Mouse (Mus musculus) erythroblast, embryonic 14.5 days (primary cell): ENCODE data around the gene Dedd2. TPM values are rescaled to one million over a fixed set of nuclear protein-coding genes. Genes with fewer than 3 reads are reported as not detected.

ENCODE experiments used
- H3K27me3 ChIP-seq: 2 replicates; pipeline ENCODE4 v1.6.1; 2012; ENCODE audit warnings: inconsistent platforms; ENCODE audit not compliant: control insufficient read depth
- H3K36me3 ChIP-seq: 2 replicates; pipeline ENCODE4 v1.6.1; 2012; ENCODE audit warnings: mild to moderate bottlenecking, inconsistent platforms; ENCODE audit not compliant: control insufficient read depth
- H3K4me1 ChIP-seq: 2 replicates; pipeline ENCODE4 v1.6.1; 2012; ENCODE audit warnings: inconsistent platforms; ENCODE audit not compliant: control insufficient read depth
- H3K4me3 ChIP-seq: replicated peaks from 2 replicates; pipeline ENCODE3; 2012; ENCODE audit warnings: moderate library complexity, mild to moderate bottlenecking, inconsistent platforms
- H3K9me3 ChIP-seq: 2 replicates; pipeline ENCODE4 v1.6.1; 2012; ENCODE audit warnings: low read length, inconsistent platforms, mixed read lengths; ENCODE audit not compliant: control insufficient read depth
- GATA1 ChIP-seq: IDR thresholded peaks from 2 replicates; pipeline ENCODE4 v1.6.1; 2012; ENCODE audit warnings: low read length, inconsistent platforms, mixed read lengths
- TAL1 ChIP-seq: IDR thresholded peaks from 3 replicates; pipeline ENCODE4 v1.6.1; 2012; ENCODE audit warnings: low read length, inconsistent platforms, mixed read lengths
- polyA plus RNA-seq: library from polyadenylated mRNA; stranded (reverse); fragments of >175 nt; gene quantifications from 2 replicates; pipeline ENCODE4 v1.2.3, GENCODE M21; 2012

Dedd2 gene
- polyA plus RNA-seq, 1 experiment = 50.4 TPM

GRCm38 (mm10) chr7:25263968-25264870 lies 43.8 kb upstream of the Dedd2 start:
- Histone ChIP-seq H3K4me3 (no peak overlapping the region), H3K9me3 (peaks cover 12% of the 10 kb centered on the region), H3K4me1 (peaks cover 33% of the 10 kb centered on the region), H3K27me3 (no peaks in the 10 kb centered on the region), H3K36me3 (no peaks in the 10 kb centered on the region)
- TF ChIP-seq TAL1 (no peak), GATA1 (no peak)

DNA sequence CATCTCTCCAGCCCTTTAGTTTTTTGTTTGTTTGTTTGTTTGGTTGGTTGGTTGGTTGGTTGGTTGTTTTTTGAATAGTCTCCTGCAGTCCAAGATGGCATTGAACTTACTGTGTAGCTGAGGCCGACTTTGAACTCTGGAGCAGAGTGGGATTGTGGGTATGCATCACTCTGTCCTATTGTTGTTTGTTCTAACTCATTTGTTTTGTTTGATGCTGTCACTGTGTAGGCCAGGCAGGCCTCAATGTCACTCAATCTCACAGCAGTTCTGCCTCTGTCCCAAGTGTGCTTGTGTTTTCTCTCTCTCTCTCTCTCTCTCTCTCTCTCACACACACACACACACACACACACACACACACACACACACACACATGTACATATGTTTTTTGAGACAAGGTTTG lies 41.5 kb upstream of the Dedd2 start:
- Histone ChIP-seq H3K36me3 (no peaks in the 10 kb centered on the region), H3K9me3 (peaks cover 15% of the 10 kb centered on the region), H3K27me3 (no peaks in the 10 kb centered on the region; the same call in 1 of the 2 replicates), H3K4me1 (peaks cover 19% of the 10 kb centered on the region), H3K4me3 (no peak overlapping the region)
- TF ChIP-seq GATA1 (no peak), TAL1 (no peak)

DNA sequence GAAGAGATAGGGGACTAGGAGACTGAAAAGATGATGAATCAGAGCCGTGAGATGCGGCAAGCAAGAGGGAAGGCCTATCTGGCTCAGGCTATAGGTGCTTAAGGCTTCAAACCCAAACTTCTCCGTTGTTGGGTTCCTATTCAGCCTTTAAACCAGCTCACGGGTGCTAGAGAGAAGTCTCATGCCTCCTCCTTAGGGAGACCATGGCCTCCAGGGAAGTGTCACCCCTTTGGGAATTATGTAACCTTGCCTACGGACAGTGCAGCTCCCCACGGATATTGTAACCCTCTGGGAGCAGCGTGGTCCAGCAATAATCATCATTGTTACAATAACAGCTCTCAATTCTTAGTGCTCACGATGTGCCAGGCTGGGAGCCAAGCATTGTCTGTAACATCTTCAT lies 31.4 kb upstream of the Dedd2 start:
- Histone ChIP-seq H3K4me1 (peaks cover 50% of the 10 kb centered on the region), H3K9me3 (no peaks in the 10 kb centered on the region), H3K4me3 (no peak overlapping the region), H3K36me3 (no peaks in the 10 kb centered on the region), H3K27me3 (peaks cover 29% of the 10 kb centered on the region)
- TF ChIP-seq TAL1 = no peak
- no peak for TF ChIP-seq GATA1

DNA sequence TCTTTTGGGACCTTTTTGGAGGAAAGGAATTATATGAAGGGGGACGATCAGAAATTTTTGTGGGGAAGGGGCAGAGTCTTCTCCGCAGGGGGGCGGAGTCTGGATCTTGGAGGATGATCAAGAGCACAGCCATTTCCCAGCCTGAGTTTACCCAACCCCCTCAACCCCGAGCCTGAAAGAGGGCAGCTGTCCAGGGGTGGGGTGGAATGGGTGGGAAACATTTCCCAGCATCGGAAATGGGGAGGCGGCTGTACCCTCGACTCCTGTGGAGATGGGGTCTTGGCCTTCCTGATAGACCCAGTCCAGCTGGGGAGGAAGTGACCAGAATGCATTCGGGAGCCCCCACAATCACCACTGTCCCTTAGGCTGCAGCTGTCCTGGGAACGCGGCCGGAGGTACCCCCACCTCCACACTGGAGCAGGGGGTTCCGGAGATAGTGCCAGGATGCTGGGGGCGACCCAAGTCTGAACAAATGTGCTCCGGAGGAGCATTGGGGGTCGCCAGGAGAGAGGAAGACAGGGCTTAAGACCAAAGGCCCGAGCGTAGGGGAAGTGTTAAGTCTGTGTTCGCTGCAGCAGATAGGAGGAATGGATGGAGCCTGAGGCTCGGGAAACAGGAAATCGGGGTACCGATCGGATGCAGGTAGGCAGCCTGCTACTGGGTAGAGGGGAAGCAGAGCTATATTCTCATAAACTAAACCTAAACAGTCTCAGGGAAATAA lies 30.8 kb upstream of the Dedd2 start:
- H3K27me3 ChIP-seq = peaks cover 28% of the 10 kb centered on the region
- no peak for TF ChIP-seq GATA1
- no peak for TF ChIP-seq TAL1
- H3K4me1 ChIP-seq = peaks cover 56% of the 10 kb centered on the region
- peak overlapping the region; percentile 91 for H3K4me3 ChIP-seq
- peaks cover 3% of the 10 kb centered on the region; the same call in 1 of the 2 replicates for H3K36me3 ChIP-seq
- H3K9me3 ChIP-seq = no peaks in the 10 kb centered on the region

GRCm38 (mm10) chr7:25250141-25250972 lies 29.9 kb upstream of the Dedd2 start, which contains the start of gene Erf:
Gene Erf, minus strand, starts transcription at chr7:25250761.
- Histone ChIP-seq H3K27me3 (peaks cover 25% of the 10 kb centered on the region), H3K9me3 (no peaks in the 10 kb centered on the region), H3K4me1 (peaks cover 58% of the 10 kb centered on the region), H3K36me3 (peaks cover 12% of the 10 kb centered on the region), H3K4me3 (peak within 1 kb of the TSS; percentile 91)
- TF ChIP-seq TAL1 (no peak), GATA1 (no peak)

DNA sequence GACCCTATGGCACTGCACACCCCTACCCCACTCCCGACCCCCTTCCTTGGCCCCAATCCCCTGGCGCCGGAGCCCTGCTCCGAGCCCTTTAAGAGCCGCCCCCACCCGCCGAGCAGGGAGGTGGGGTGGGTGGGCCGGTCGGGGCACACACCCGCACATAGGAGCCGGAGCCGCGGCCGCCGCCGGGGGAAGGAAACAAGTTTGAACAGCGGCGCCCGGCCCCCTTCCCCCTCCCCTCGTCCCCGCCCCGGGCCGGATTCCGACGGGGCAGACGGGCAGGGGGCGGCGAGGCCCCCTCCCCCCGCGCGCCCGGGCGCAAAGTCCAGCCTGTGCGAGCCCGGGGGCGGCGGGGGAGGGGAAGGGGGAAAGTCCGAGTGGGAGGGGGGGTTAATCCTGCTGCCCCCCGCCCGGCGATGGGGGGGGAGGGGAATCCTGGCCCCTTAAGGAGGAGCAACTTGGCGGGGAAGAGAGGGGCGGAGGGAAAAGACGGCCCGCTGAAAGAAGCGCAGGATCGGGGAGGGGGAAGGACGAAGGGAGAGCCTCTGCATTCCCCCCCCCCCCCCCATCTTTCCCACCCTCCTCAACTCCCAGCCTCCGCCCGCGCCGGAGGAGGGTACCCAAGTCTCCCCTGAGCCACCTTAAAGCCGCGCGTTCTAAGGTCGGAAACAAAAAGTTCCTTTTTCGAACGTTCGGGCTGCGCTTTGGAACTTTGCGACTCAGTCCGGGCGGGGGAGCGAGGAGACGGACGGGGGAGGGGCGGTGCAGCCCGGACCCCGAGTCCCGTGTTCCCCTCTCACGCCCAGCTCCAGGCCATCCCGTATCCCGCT lies 29.1 kb upstream of the Dedd2 start:
- Histone ChIP-seq H3K4me3 (peak overlapping the region; percentile 91), H3K27me3 (peaks cover 25% of the 10 kb centered on the region), H3K9me3 (no peaks in the 10 kb centered on the region), H3K4me1 (peaks cover 61% of the 10 kb centered on the region), H3K36me3 (peaks cover 20% of the 10 kb centered on the region)
- TF ChIP-seq GATA1 = no peak
- no peak for TF ChIP-seq TAL1

DNA sequence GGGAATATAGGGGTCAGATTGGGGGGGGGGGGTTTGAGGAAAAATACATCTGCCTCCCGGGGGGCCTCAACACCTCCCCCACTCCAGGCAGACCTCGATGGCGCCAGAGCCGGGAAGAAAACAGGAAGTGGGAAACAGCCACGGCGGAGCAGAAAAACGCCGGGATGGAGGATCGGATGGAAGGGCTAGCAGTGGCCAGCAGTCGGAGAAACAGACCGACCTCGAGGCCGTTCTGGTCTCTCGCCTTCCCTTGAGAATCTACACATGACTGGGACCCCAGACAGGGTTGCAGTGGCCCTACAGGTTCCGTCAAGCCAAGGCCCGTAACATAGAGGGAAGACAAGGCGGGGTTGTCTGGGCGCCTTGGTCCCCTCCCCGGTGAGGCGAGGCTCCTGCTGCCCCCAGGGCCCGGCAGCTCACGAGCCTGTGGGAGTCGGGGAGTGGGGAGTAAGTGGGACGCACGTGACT lies 28.5 kb upstream of the Dedd2 start:
- TF ChIP-seq GATA1 = no peak
- H3K36me3 ChIP-seq = peaks cover 25% of the 10 kb centered on the region
- peaks cover 23% of the 10 kb centered on the region for H3K27me3 ChIP-seq
- H3K4me3 ChIP-seq = peak overlapping the region; percentile 91
- no peaks in the 10 kb centered on the region for H3K9me3 ChIP-seq
- H3K4me1 ChIP-seq = peaks cover 65% of the 10 kb centered on the region

DNA sequence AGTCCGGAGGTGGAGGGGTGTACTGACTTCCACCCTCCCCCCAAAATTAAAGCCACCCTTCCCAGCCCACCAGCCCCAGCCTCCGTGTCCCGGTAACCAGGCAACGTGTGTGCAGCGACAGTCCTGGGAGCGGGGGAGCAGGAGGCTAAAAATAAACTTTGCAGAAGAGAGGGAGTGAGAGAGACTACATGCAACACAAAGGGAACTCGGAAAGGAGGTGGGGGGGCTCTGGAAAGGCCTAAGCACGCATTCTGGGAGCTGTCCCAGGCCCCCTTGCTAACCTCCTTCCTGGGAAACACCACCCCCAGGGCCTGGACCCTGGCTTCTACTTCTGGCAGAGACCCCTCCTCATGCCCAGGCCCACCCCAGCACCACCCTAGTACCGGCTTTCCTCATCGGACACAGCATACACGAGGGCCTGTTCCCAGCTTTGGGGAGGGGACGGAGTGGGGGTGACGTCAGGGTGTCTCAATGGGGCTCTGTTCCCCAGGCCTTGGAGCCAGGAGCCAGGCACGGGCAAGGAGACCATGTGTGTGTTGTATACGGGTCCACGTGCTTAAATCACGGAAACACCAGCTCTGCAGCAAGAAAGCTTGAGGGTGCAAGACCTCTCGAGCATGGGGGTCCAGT lies 27.7 kb upstream of the Dedd2 start:
- H3K27me3 ChIP-seq = peaks cover 23% of the 10 kb centered on the region
- no peaks in the 10 kb centered on the region for H3K9me3 ChIP-seq
- TF ChIP-seq TAL1 (no peak), GATA1 (no peak)
- H3K36me3 ChIP-seq = peaks cover 27% of the 10 kb centered on the region
- peak overlapping the region; percentile 91 for H3K4me3 ChIP-seq
- peaks cover 65% of the 10 kb centered on the region for H3K4me1 ChIP-seq
